Mouse (Mus musculus): Measurements from ENCODE around the gene Smndc1. TPM values are rescaled to one million over a fixed set of nuclear protein-coding genes. Genes with fewer than 3 reads are reported as not detected.
"Not testable (repeated sequence)": the region's sequence is repeated elsewhere in the genome, so short reads cannot be mapped to it uniquely, and the experiment has no call there.

The Smndc1 gene
- polyA plus RNA-seq, 1 experiment from 2014 or later, result 41.6 TPM

GRCm38 (mm10) chr19:53397451-53398233 lies 7.3 kb upstream of the Smndc1 start:
- Histone ChIP-seq H3K4me3 (replicated peaks) (no peak overlapping the region), H3K4me2 (replicated peaks) (no peak overlapping the region), H3K9ac (no peak overlapping the region), H3K36me3 (no peaks in the 10 kb centered on the region), H3K4me1 (peaks cover 4% of the 10 kb centered on the region; the same call in 1 of the 2 replicates), H3K9me3 (replicated peaks) (no peaks in the 10 kb centered on the region), H3K27me3 (no peaks in the 10 kb centered on the region), H3K27ac (replicated peaks) (no peak overlapping the region)
- no peak for ATAC-seq (ENCODE audit: insufficient number of reproducible peaks, low FRiP score, low TSS enrichment, low read depth)
- 73% methylated on average over 12 of the region's 12 CpGs for WGBS

- not testable (repeated sequence) for H3K4me3 ChIP-seq (replicated peaks); H3K36me3 ChIP-seq; H3K9me3 ChIP-seq (replicated peaks); ATAC-seq (ENCODE audit: insufficient number of reproducible peaks, low FRiP score, low TSS enrichment, low read depth); H3K27me3 ChIP-seq; H3K27ac ChIP-seq (replicated peaks); H3K4me2 ChIP-seq (replicated peaks); H3K9ac ChIP-seq
- 70% methylated on average over 5 of the region's 5 CpGs for WGBS
- peaks cover 13% of the 10 kb centered on the region for H3K4me1 ChIP-seq
These were observed 5.4 kb upstream of the Smndc1 start for GRCm38 (mm10) chr19:53395805-53396204.

- not testable (repeated sequence) for H3K36me3 ChIP-seq; H3K9ac ChIP-seq; H3K4me2 ChIP-seq (replicated peaks); H3K27ac ChIP-seq (replicated peaks); H3K4me3 ChIP-seq (replicated peaks); ATAC-seq (ENCODE audit: insufficient number of reproducible peaks, low FRiP score, low TSS enrichment, low read depth); H3K27me3 ChIP-seq; H3K9me3 ChIP-seq (replicated peaks)
- 72% methylated on average over 3 of the region's 3 CpGs for WGBS
- H3K4me1 ChIP-seq, result peaks cover 13% of the 10 kb centered on the region
These were observed 4.6 kb upstream of the Smndc1 start for GRCm38 (mm10) chr19:53394956-53395355.

- Histone ChIP-seq H3K36me3 (no peaks in the 10 kb centered on the region), H3K4me3 (replicated peaks) (no peak overlapping the region), H3K4me1 (peaks cover 13% of the 10 kb centered on the region), H3K9ac (no peak overlapping the region), H3K27ac (replicated peaks) (no peak overlapping the region), H3K27me3 (no peaks in the 10 kb centered on the region), H3K4me2 (replicated peaks) (no peak overlapping the region), H3K9me3 (replicated peaks) (no peaks in the 10 kb centered on the region)
- WGBS, result 11% methylated on average over 7 of the region's 7 CpGs
- no peak for ATAC-seq (ENCODE audit: insufficient number of reproducible peaks, low FRiP score, low TSS enrichment, low read depth)
These were observed 4.2 kb upstream of the Smndc1 start for GRCm38 (mm10) chr19:53394552-53394951.

- H3K4me1 ChIP-seq, result peaks cover 18% of the 10 kb centered on the region
These were observed 3.3 kb upstream of the Smndc1 start for GRCm38 (mm10) chr19:53393646-53394045.

GRCm38 (mm10) chr19:53392781-53393343 lies 2.5 kb upstream of the Smndc1 start:
- Histone ChIP-seq H3K9me3 (replicated peaks) (no peaks in the 10 kb centered on the region), H3K4me3 (replicated peaks) (no peak overlapping the region), H3K27ac (replicated peaks) (no peak overlapping the region), H3K4me1 (peaks cover 18% of the 10 kb centered on the region), H3K4me2 (replicated peaks) (no peak overlapping the region), H3K9ac (no peak overlapping the region), H3K27me3 (no peaks in the 10 kb centered on the region), H3K36me3 (peaks cover 11% of the 10 kb centered on the region)
- no peak for ATAC-seq (ENCODE audit: insufficient number of reproducible peaks, low FRiP score, low TSS enrichment, low read depth)
- WGBS, result 71% methylated on average over 8 of the region's 8 CpGs

More at GRCm38 (mm10) chr19:53393646-53394045, 3.3 kb upstream of the Smndc1 start:
- peaks cover 3% of the 10 kb centered on the region; the same call in 1 of the 2 replicates for H3K36me3 ChIP-seq
- H3K4me3 ChIP-seq (replicated peaks), result no peak overlapping the region
- ATAC-seq (ENCODE audit: insufficient number of reproducible peaks, low FRiP score, low TSS enrichment, low read depth), result no peak
- H3K9me3 ChIP-seq (replicated peaks), result no peaks in the 10 kb centered on the region
- H3K27ac ChIP-seq (replicated peaks), result no peak overlapping the region
- H3K9ac ChIP-seq, result no peak overlapping the region
- no peak overlapping the region for H3K4me2 ChIP-seq (replicated peaks)
- H3K27me3 ChIP-seq, result no peaks in the 10 kb centered on the region

- no peak for ATAC-seq (ENCODE audit: insufficient number of reproducible peaks, low FRiP score, low TSS enrichment, low read depth)
- H3K27me3 ChIP-seq, result no peaks in the 10 kb centered on the region
- H3K27ac ChIP-seq (replicated peaks), result 0 out of 2 replicates have a peak overlapping the region, but pooled peaks have one; percentile 7
- 81% methylated on average over 5 of the region's 5 CpGs for WGBS
- no peaks in the 10 kb centered on the region for H3K9me3 ChIP-seq (replicated peaks)
- no peak overlapping the region for H3K9ac ChIP-seq
- peaks cover 22% of the 10 kb centered on the region for H3K36me3 ChIP-seq
- peak overlapping the region; percentile 100 for H3K4me3 ChIP-seq (replicated peaks)
- peak overlapping the region; percentile 69 for H3K4me2 ChIP-seq (replicated peaks)
- H3K4me1 ChIP-seq, result peaks cover 18% of the 10 kb centered on the region
These were observed 1.4 kb upstream of the Smndc1 start for GRCm38 (mm10) chr19:53391787-53392186.

GRCm38 (mm10) chr19:53391386-53391785 lies 1.0 kb upstream of the Smndc1 start:
- H3K27ac ChIP-seq (replicated peaks), result peak overlapping the region; percentile 94; the same call in 1 of the 2 replicates
- H3K4me3 ChIP-seq (replicated peaks), result peak overlapping the region; percentile 100
- peak overlapping the region; percentile 69 for H3K4me2 ChIP-seq (replicated peaks)
- no peak for ATAC-seq (ENCODE audit: insufficient number of reproducible peaks, low FRiP score, low TSS enrichment, low read depth)
- peaks cover 18% of the 10 kb centered on the region for H3K4me1 ChIP-seq
- H3K9ac ChIP-seq, result peak overlapping the region; percentile 87
- peaks cover 22% of the 10 kb centered on the region for H3K36me3 ChIP-seq
- WGBS, result 39% methylated on average over 8 of the region's 8 CpGs
- no peaks in the 10 kb centered on the region for H3K27me3 ChIP-seq
- H3K9me3 ChIP-seq (replicated peaks), result no peaks in the 10 kb centered on the region

- Histone ChIP-seq H3K4me1 (peaks cover 17% of the 10 kb centered on the region), H3K9ac (peak overlapping the region; percentile 94), H3K4me2 (replicated peaks) (peak overlapping the region; percentile 49), H3K27me3 (no peaks in the 10 kb centered on the region), H3K36me3 (peaks cover 22% of the 10 kb centered on the region), H3K27ac (replicated peaks) (peak overlapping the region; percentile 99), H3K4me3 (replicated peaks) (peak overlapping the region; percentile 100), H3K9me3 (replicated peaks) (no peaks in the 10 kb centered on the region)
- ATAC-seq (ENCODE audit: insufficient number of reproducible peaks, low FRiP score, low TSS enrichment, low read depth), result peak; percentile 91
- under 1% methylated on average over 59 of the region's 59 CpGs for WGBS
These were observed 437 bp downstream of the Smndc1 start for GRCm38 (mm10) chr19:53389851-53390431.

- H3K27me3 ChIP-seq, result no peaks in the 10 kb centered on the region
- H3K36me3 ChIP-seq, result peaks cover 22% of the 10 kb centered on the region
- H3K9ac ChIP-seq, result peak overlapping the region; percentile 94
- peak overlapping the region; percentile 100 for H3K4me3 ChIP-seq (replicated peaks)
- no peaks in the 10 kb centered on the region for H3K9me3 ChIP-seq (replicated peaks)
- no peak for ATAC-seq (ENCODE audit: insufficient number of reproducible peaks, low FRiP score, low TSS enrichment, low read depth)
- peak overlapping the region; percentile 49 for H3K4me2 ChIP-seq (replicated peaks)
- WGBS, result 7% methylated on average over 6 of the region's 6 CpGs
- peaks cover 14% of the 10 kb centered on the region for H3K4me1 ChIP-seq
- peak overlapping the region; percentile 99 for H3K27ac ChIP-seq (replicated peaks)
These were observed 961 bp downstream of the Smndc1 start for GRCm38 (mm10) chr19:53389417-53389816.

GRCm38 (mm10) chr19:53383336-53383735 lies 7.0 kb downstream of the Smndc1 start:
- Histone ChIP-seq H3K9me3 (replicated peaks) (no peaks in the 10 kb centered on the region), H3K4me3 (replicated peaks) (no peak overlapping the region), H3K27ac (replicated peaks) (no peak overlapping the region), H3K9ac (no peak overlapping the region), H3K4me1 (no peaks in the 10 kb centered on the region; the same call in 1 of the 2 replicates), H3K36me3 (peaks cover 63% of the 10 kb centered on the region), H3K27me3 (no peaks in the 10 kb centered on the region), H3K4me2 (replicated peaks) (no peak overlapping the region)
- WGBS, result 96% methylated on average over 15 of the region's 15 CpGs
- ATAC-seq (ENCODE audit: insufficient number of reproducible peaks, low FRiP score, low TSS enrichment, low read depth), result no peak

All from embryonic facial prominence, embryonic 15.5 days (tissue).